ENCODE assay signal across 13 mouse cellular contexts in genomic region chr11:120493911-120494310, GRCm38 (mm10). TPM values are rescaled to one million over a fixed set of nuclear protein-coding genes. Genes with fewer than 3 reads are reported as not detected.
A peak's percentile ranks its signal among the peaks of the same experiment; 100 is the strongest.
DNase-seq lines count a peak whose midpoint lies in the region; ATAC-seq and TF ChIP-seq lines count a peak whose summit lies in the region.
"Had no signal": no experiment of that assay in that cellular context is flagged by ENCODE, and none has a peak within 500 bp of the region (broad histone marks: within the 10 kb centered on the region; RNA-seq: fewer than 3 reads in every experiment).

No protein-coding gene starts in this region.

- H3K4me3 ChIP-seq in forebrain, embryonic 12.5 days (replicated peaks): no peak overlapping the region
- no peak overlapping the region for H3K4me3 ChIP-seq in forebrain, postnatal 0 days (ENCODE audit: low read depth, low read length)
- H3K4me3 ChIP-seq in lung, embryonic 16.5 days (ENCODE audit: low read length): no peak overlapping the region
- H3K4me3 ChIP-seq in intestine, embryonic 16.5 days (ENCODE audit: low read length): no peak overlapping the region; the same call in 1 of the 2 replicates
- H3K4me3 ChIP-seq in neural tube, embryonic 15.5 days (replicated peaks): peak overlapping the region; percentile 99; the same call in 1 of the 2 replicates

- no peaks in the 10 kb centered on the region for H3K27me3 ChIP-seq in forebrain, embryonic 12.5 days
- no peaks in the 10 kb centered on the region for H3K27me3 ChIP-seq in forebrain, postnatal 0 days (ENCODE audit: insufficient read depth, low read length)
- H3K27me3 ChIP-seq in lung, embryonic 16.5 days (ENCODE audit: control insufficient read depth, insufficient read depth, low read depth, low read length): no peaks in the 10 kb centered on the region
- H3K27me3 ChIP-seq in intestine, embryonic 16.5 days (replicated peaks; ENCODE audit: control insufficient read depth, insufficient read depth, low read length): no peaks in the 10 kb centered on the region
- no peaks in the 10 kb centered on the region for H3K27me3 ChIP-seq in neural tube, embryonic 15.5 days (replicated peaks)
- H3K27me3 ChIP-seq: embryonic facial prominence, embryonic 15.5 days had no signal

- no peak overlapping the region for H3K27ac ChIP-seq in forebrain, embryonic 12.5 days
- no peak overlapping the region for H3K27ac ChIP-seq in forebrain, postnatal 0 days (ENCODE audit: low read depth, low read length)
- no peak overlapping the region for H3K27ac ChIP-seq in lung, embryonic 16.5 days (ENCODE audit: low read length)
- H3K27ac ChIP-seq in intestine, embryonic 16.5 days (ENCODE audit: low read length): no peak overlapping the region
- no peak overlapping the region for H3K27ac ChIP-seq in neural tube, embryonic 15.5 days (replicated peaks)

- H3K9ac ChIP-seq in forebrain, embryonic 12.5 days: no peak overlapping the region
- H3K9ac ChIP-seq in forebrain, postnatal 0 days: no peak overlapping the region
- H3K9ac ChIP-seq in lung, embryonic 16.5 days (ENCODE audit: low read length): no peak overlapping the region
- H3K9ac ChIP-seq in intestine, embryonic 16.5 days (ENCODE audit: low read depth, low read length): peak overlapping the region; percentile 44; the same call in 1 of the 2 replicates
- H3K9ac ChIP-seq in neural tube, embryonic 15.5 days (replicated peaks): 0 out of 2 replicates have a peak overlapping the region, but pooled peaks have one; percentile 82
- H3K9ac ChIP-seq: embryonic facial prominence, embryonic 15.5 days had no signal

- DNase-seq in forebrain, postnatal 0 days: no peak
- no peak for DNase-seq in lung, postnatal 10 days
- no peak for DNase-seq in heart, adult 11 months
- no peak for DNase-seq in left cerebral cortex, postnatal 25 days (ENCODE audit: low spot score in 2 of 2)
- DNase-seq: cerebellum, adult 9-11 months; gastrocnemius, postnatal 14 days; lung, adult 2 months; right cerebral cortex, postnatal 14 days had no signal

- 88% methylated on average over 3 of the region's 3 CpGs for WGBS in forebrain, embryonic 12.5 days
- 85% methylated on average over 3 of the region's 3 CpGs for WGBS in forebrain, postnatal 0 days
- 65% methylated on average over 3 of the region's 3 CpGs for WGBS in lung, embryonic 16.5 days
- WGBS in intestine, embryonic 16.5 days: 85% methylated on average over 3 of the region's 3 CpGs
- 86% methylated on average over 3 of the region's 3 CpGs for WGBS in neural tube, embryonic 15.5 days

- H3K4me2 ChIP-seq in forebrain, embryonic 12.5 days: peak overlapping the region; percentile 81
- no peak overlapping the region for H3K4me2 ChIP-seq in forebrain, postnatal 0 days (ENCODE audit: low read depth)
- peak overlapping the region; percentile 87; the same call in 1 of the 2 replicates for H3K4me2 ChIP-seq in lung, embryonic 16.5 days (ENCODE audit: low read depth, low read length)
- H3K4me2 ChIP-seq in intestine, embryonic 16.5 days (ENCODE audit: low read depth, low read length): peak overlapping the region; percentile 84; the same call in 1 of the 2 replicates
- peak overlapping the region; percentile 99; the same call in 1 of the 2 replicates for H3K4me2 ChIP-seq in neural tube, embryonic 15.5 days

- H3K4me1 ChIP-seq in forebrain, embryonic 12.5 days: peaks cover 35% of the 10 kb centered on the region
- H3K4me1 ChIP-seq in forebrain, postnatal 0 days (ENCODE audit: insufficient read depth): peaks cover 17% of the 10 kb centered on the region
- peaks cover 20% of the 10 kb centered on the region for H3K4me1 ChIP-seq in lung, embryonic 16.5 days (replicated peaks; ENCODE audit: control insufficient read depth, insufficient read depth, low read length)
- H3K4me1 ChIP-seq in intestine, embryonic 16.5 days (ENCODE audit: control insufficient read depth, insufficient read depth, low read length): peaks cover 36% of the 10 kb centered on the region
- H3K4me1 ChIP-seq in neural tube, embryonic 15.5 days: peaks cover 43% of the 10 kb centered on the region

- no peak for TF ChIP-seq CTCF in forebrain, postnatal 0 days (IDR thresholded peaks at IDR 0.05; ENCODE audit: low read depth)

- no peaks in the 10 kb centered on the region for H3K9me3 ChIP-seq in forebrain, embryonic 12.5 days
- H3K9me3 ChIP-seq in forebrain, postnatal 0 days (ENCODE audit: low read length): no peaks in the 10 kb centered on the region
- H3K9me3 ChIP-seq in lung, embryonic 16.5 days (ENCODE audit: control insufficient read depth, low read length): no peaks in the 10 kb centered on the region
- no peaks in the 10 kb centered on the region for H3K9me3 ChIP-seq in intestine, embryonic 16.5 days (ENCODE audit: control insufficient read depth, low read length)
- no peaks in the 10 kb centered on the region for H3K9me3 ChIP-seq in neural tube, embryonic 15.5 days (replicated peaks)
- H3K9me3 ChIP-seq: embryonic facial prominence, embryonic 15.5 days had no signal

- H3K36me3 ChIP-seq in forebrain, embryonic 12.5 days (replicated peaks): peaks cover 57% of the 10 kb centered on the region
- peaks cover 52% of the 10 kb centered on the region for H3K36me3 ChIP-seq in forebrain, postnatal 0 days (ENCODE audit: insufficient read depth)
- peaks cover 26% of the 10 kb centered on the region for H3K36me3 ChIP-seq in lung, embryonic 16.5 days (ENCODE audit: control insufficient read depth, insufficient read depth, low read length)
- peaks cover 11% of the 10 kb centered on the region for H3K36me3 ChIP-seq in intestine, embryonic 16.5 days (ENCODE audit: control insufficient read depth, insufficient read depth, low read length)
- H3K36me3 ChIP-seq in neural tube, embryonic 15.5 days: peaks cover 42% of the 10 kb centered on the region

- intact Hi-C loops in left cerebral cortex, postnatal 25 days (cut with DNase I): no loop called here

- ATAC-seq in forebrain, embryonic 12.5 days (ENCODE audit: low FRiP score): no peak
- ATAC-seq in forebrain, postnatal 0 days: no peak
- ATAC-seq in lung, embryonic 16.5 days (ENCODE audit: low read depth): no peak
- ATAC-seq in intestine, embryonic 16.5 days: no peak
- no peak for ATAC-seq in neural tube, embryonic 15.5 days (ENCODE audit: low FRiP score)

RNA-seq across cellular contexts. Expression of gene Slc25a10, which starts 2.3 kb away (rescaled TPM):
- polyA plus RNA-seq in forebrain, embryonic 12.5 days (2016; fragmentation: Nextera tagmentation; extraction: Ambion mirVana): 43.4 and 46.0 TPM in 2 replicates
- 20.9 and 22.8 TPM in 2 replicates for total RNA-seq in forebrain, postnatal 0 days (2014; rRNA removed)
- polyA plus RNA-seq in forebrain, postnatal 0 days (2015; fragmentation: Nextera tagmentation; extraction: Ambion mirVana): 20.5 and 21.1 TPM in 2 replicates
- 72.5 and 73.8 TPM in 2 replicates for polyA plus RNA-seq in lung, embryonic 16.5 days (2015; fragmentation: Nextera tagmentation; extraction: Ambion mirVana)
- polyA plus RNA-seq in intestine, embryonic 16.5 days (2015; fragmentation: Nextera tagmentation; extraction: Ambion mirVana): 104 and 108 TPM in 2 replicates
- 27.6 and 33.6 TPM in 2 replicates for polyA plus RNA-seq in neural tube, embryonic 15.5 days (2015; fragmentation: Nextera tagmentation; extraction: Ambion mirVana)
- total RNA-seq in left cerebral cortex, postnatal 25 days (2021): 10 to 100 TPM; 18.4 to 20.5 TPM

RNA-seq across cellular contexts. Expression of gene Mrpl12, which starts 9.5 kb away (rescaled TPM):
- 130 and 135 TPM in 2 replicates for polyA plus RNA-seq in forebrain, embryonic 12.5 days (2016; fragmentation: Nextera tagmentation; extraction: Ambion mirVana)
- total RNA-seq in forebrain, postnatal 0 days (2014; rRNA removed): 42.6 and 49.9 TPM in 2 replicates
- 143 and 179 TPM in 2 replicates for polyA plus RNA-seq in forebrain, postnatal 0 days (2015; fragmentation: Nextera tagmentation; extraction: Ambion mirVana)
- polyA plus RNA-seq in lung, embryonic 16.5 days (2015; fragmentation: Nextera tagmentation; extraction: Ambion mirVana): 113 and 117 TPM in 2 replicates
- polyA plus RNA-seq in intestine, embryonic 16.5 days (2015; fragmentation: Nextera tagmentation; extraction: Ambion mirVana): 228 and 239 TPM in 2 replicates
- 142 and 144 TPM in 2 replicates for polyA plus RNA-seq in neural tube, embryonic 15.5 days (2015; fragmentation: Nextera tagmentation; extraction: Ambion mirVana)
- 10 to 100 TPM; 72.6 to 75.2 TPM for total RNA-seq in left cerebral cortex, postnatal 25 days (2021)

RNA-seq across cellular contexts. Expression of gene Arl16, which starts 26.5 kb away (rescaled TPM):
- polyA plus RNA-seq in forebrain, embryonic 12.5 days (2016; fragmentation: Nextera tagmentation; extraction: Ambion mirVana): 48.2 and 50.1 TPM in 2 replicates
- total RNA-seq in forebrain, postnatal 0 days (2014; rRNA removed): 35.2 and 37.8 TPM in 2 replicates
- 40.3 and 56.4 TPM in 2 replicates for polyA plus RNA-seq in forebrain, postnatal 0 days (2015; fragmentation: Nextera tagmentation; extraction: Ambion mirVana)
- polyA plus RNA-seq in lung, embryonic 16.5 days (2015; fragmentation: Nextera tagmentation; extraction: Ambion mirVana): 40.3 and 44.8 TPM in 2 replicates
- 32.6 and 38.9 TPM in 2 replicates for polyA plus RNA-seq in intestine, embryonic 16.5 days (2015; fragmentation: Nextera tagmentation; extraction: Ambion mirVana)
- 68.1 and 76.7 TPM in 2 replicates for polyA plus RNA-seq in neural tube, embryonic 15.5 days (2015; fragmentation: Nextera tagmentation; extraction: Ambion mirVana)
- 10 to 100 TPM; 56.7 to 58.1 TPM for total RNA-seq in left cerebral cortex, postnatal 25 days (2021)

RNA-seq across cellular contexts. Expression of gene Ccdc137, which starts 36.0 kb away (rescaled TPM):
- polyA plus RNA-seq in forebrain, embryonic 12.5 days (2016; fragmentation: Nextera tagmentation; extraction: Ambion mirVana): 34.5 and 35.4 TPM in 2 replicates
- total RNA-seq in forebrain, postnatal 0 days (2014; rRNA removed): 18.1 and 21.0 TPM in 2 replicates
- polyA plus RNA-seq in forebrain, postnatal 0 days (2015; fragmentation: Nextera tagmentation; extraction: Ambion mirVana): 13.6 and 15.4 TPM in 2 replicates
- 34.8 and 38.1 TPM in 2 replicates for polyA plus RNA-seq in lung, embryonic 16.5 days (2015; fragmentation: Nextera tagmentation; extraction: Ambion mirVana)
- 27.1 and 31.3 TPM in 2 replicates for polyA plus RNA-seq in intestine, embryonic 16.5 days (2015; fragmentation: Nextera tagmentation; extraction: Ambion mirVana)
- polyA plus RNA-seq in neural tube, embryonic 15.5 days (2015; fragmentation: Nextera tagmentation; extraction: Ambion mirVana): 24.5 and 26.6 TPM in 2 replicates
- 10 to 100 TPM; 21.5 to 29.0 TPM for total RNA-seq in left cerebral cortex, postnatal 25 days (2021)

RNA-seq across cellular contexts. Expression of gene Oxld1, which starts 36.0 kb away (rescaled TPM):
- 8.6 and 10.9 TPM in 2 replicates for polyA plus RNA-seq in forebrain, embryonic 12.5 days (2016; fragmentation: Nextera tagmentation; extraction: Ambion mirVana)
- total RNA-seq in forebrain, postnatal 0 days (2014; rRNA removed): 9.9 and 15.2 TPM in 2 replicates
- 12.7 and 13.8 TPM in 2 replicates for polyA plus RNA-seq in forebrain, postnatal 0 days (2015; fragmentation: Nextera tagmentation; extraction: Ambion mirVana)
- 13.2 and 14.8 TPM in 2 replicates for polyA plus RNA-seq in lung, embryonic 16.5 days (2015; fragmentation: Nextera tagmentation; extraction: Ambion mirVana)
- 21.0 and 24.6 TPM in 2 replicates for polyA plus RNA-seq in intestine, embryonic 16.5 days (2015; fragmentation: Nextera tagmentation; extraction: Ambion mirVana)
- 12.1 and 12.8 TPM in 2 replicates for polyA plus RNA-seq in neural tube, embryonic 15.5 days (2015; fragmentation: Nextera tagmentation; extraction: Ambion mirVana)
- total RNA-seq in left cerebral cortex, postnatal 25 days (2021): 10 to 100 TPM; 12.6 to 15.9 TPM

Comparison
In these comparisons a context has a peak if more than half of its experiments do, and no peak if none do; other contexts are left out.
1. H3K9ac ChIP-seq: peak in intestine, embryonic 16.5 days (single experiment) and neural tube, embryonic 15.5 days (single experiment); none in forebrain, embryonic 12.5 days (single experiment), forebrain, postnatal 0 days (single experiment) and lung, embryonic 16.5 days (single experiment).